Mouse (Mus musculus) intestine, embryonic 16.5 days (tissue): Measurements from ENCODE around the gene Agr3. TPM values are rescaled to one million over a fixed set of nuclear protein-coding genes. Genes with fewer than 3 reads are reported as not detected.

ENCODE experiments used
- ATAC-seq: fragments of 200-750 bp; cut with Nextera tagmentation; 2 replicates; pipeline ENCODE4 v1.8.0; 2017; ENCODE audit warnings: moderate TSS enrichment, moderate library complexity
- H3K27ac ChIP-seq: fragments of 300-500 bp; sonication (generic); 2 replicates; pipeline ENCODE4 v1.5.1; 2014; ENCODE audit warnings: mild to moderate bottlenecking, low read length
- H3K27me3 ChIP-seq: fragments of 300-500 bp; sonication (generic); replicated peaks from 2 replicates; pipeline ENCODE4 v1.6.1; 2014; ENCODE audit warnings: low read length, control low read depth, mixed read lengths; ENCODE audit not compliant: control insufficient read depth, insufficient read depth
- H3K36me3 ChIP-seq: fragments of 300-500 bp; sonication (generic); 2 replicates; pipeline ENCODE4 v1.6.1; 2014; ENCODE audit warnings: low read length, control low read depth; ENCODE audit not compliant: control insufficient read depth, insufficient read depth
- H3K4me1 ChIP-seq: fragments of 300-500 bp; sonication (generic); 2 replicates; pipeline ENCODE4 v1.6.1; 2014; ENCODE audit warnings: low read length, control low read depth, mixed read lengths; ENCODE audit not compliant: control insufficient read depth, insufficient read depth
- H3K4me2 ChIP-seq: fragments of 300-500 bp; sonication (generic); 2 replicates; pipeline ENCODE4 v1.6.1; 2014; ENCODE audit warnings: low read depth, low read length, control low read depth
- H3K4me3 ChIP-seq: fragments of 300-500 bp; sonication (generic); 2 replicates; pipeline ENCODE4 v1.5.1; 2014; ENCODE audit warnings: mild to moderate bottlenecking, low read length
- H3K9ac ChIP-seq: fragments of 300-500 bp; sonication (generic); 2 replicates; pipeline ENCODE4 v1.6.1; 2014; ENCODE audit warnings: low read depth, low read length
- H3K9me3 ChIP-seq: fragments of 300-500 bp; sonication (generic); 2 replicates; pipeline ENCODE4 v1.6.1; 2016; ENCODE audit warnings: low read length, control low read depth; ENCODE audit not compliant: control insufficient read depth
- WGBS: fragments of 180-500 bp; shearing (Covaris S2); extraction: QIAGEN DNeasy Blood & Tissue Kit; methylation state at CpG from one replicate; pipeline ENCODE4 v1.1.7; 2014; 5-methylcytosine and 5-hydroxymethylcytosine counted together
- polyA plus RNA-seq: library from polyadenylated mRNA; unstranded; fragments of >200 nt; fragmentation: Nextera tagmentation; extraction: Ambion mirVana; gene quantifications from 2 replicates; pipeline ENCODE4 v1.2.1, GENCODE M21; 2015

The Agr3 gene
- polyA plus RNA-seq, 1 experiment from 2014 or later = 0.33 TPM

GRCm38 (mm10) chr12:35916467-35916866 is 9.0 kb upstream of the Agr3 start:
- no peaks in the 10 kb centered on the region for H3K9me3 ChIP-seq
- WGBS = 51% methylated on average over 1 of the region's 1 CpGs

GRCm38 (mm10) chr12:35918031-35918430 is 7.4 kb upstream of the Agr3 start:
- Histone ChIP-seq H3K4me1 (no peaks in the 10 kb centered on the region), H3K9me3 (no peaks in the 10 kb centered on the region), H3K27me3 (no peaks in the 10 kb centered on the region), H3K27ac (no peak overlapping the region), H3K9ac (no peak overlapping the region), H3K36me3 (no peaks in the 10 kb centered on the region), H3K4me2 (no peak overlapping the region), H3K4me3 (no peak overlapping the region)
- WGBS = 66% methylated on average over 1 of the region's 1 CpGs
- no peak for ATAC-seq

More at GRCm38 (mm10) chr12:35916467-35916866, 9.0 kb upstream of the Agr3 start:
- Histone ChIP-seq H3K4me2 (no peak overlapping the region), H3K9ac (no peak overlapping the region), H3K4me3 (no peak overlapping the region), H3K27ac (no peak overlapping the region), H3K36me3 (no peaks in the 10 kb centered on the region), H3K27me3 (no peaks in the 10 kb centered on the region), H3K4me1 (no peaks in the 10 kb centered on the region)
- no peak for ATAC-seq

GRCm38 (mm10) chr12:35927804-35928203 is 2.4 kb downstream of the Agr3 start:
- no peaks in the 10 kb centered on the region for H3K36me3 ChIP-seq
- no peak overlapping the region for H3K27ac ChIP-seq
- no peak overlapping the region for H3K9ac ChIP-seq
- no peak overlapping the region for H3K4me3 ChIP-seq
- no peak overlapping the region for H3K4me2 ChIP-seq
- no peaks in the 10 kb centered on the region for H3K27me3 ChIP-seq
- no peak for ATAC-seq
- H3K9me3 ChIP-seq = no peaks in the 10 kb centered on the region
- H3K4me1 ChIP-seq = no peaks in the 10 kb centered on the region
- 49% methylated on average over 2 of the region's 2 CpGs for WGBS

- ATAC-seq = peak; percentile 90
- Histone ChIP-seq H3K4me3 (no peak overlapping the region), H3K9me3 (no peaks in the 10 kb centered on the region), H3K4me2 (no peak overlapping the region), H3K4me1 (no peaks in the 10 kb centered on the region), H3K27ac (no peak overlapping the region), H3K36me3 (no peaks in the 10 kb centered on the region), H3K9ac (no peak overlapping the region), H3K27me3 (no peaks in the 10 kb centered on the region)
These were observed 7.4 kb downstream of the Agr3 start for GRCm38 (mm10) chr12:35932816-35933215.

GRCm38 (mm10) chr12:35951757-35952156 is 26.3 kb downstream of the Agr3 start:
- no peaks in the 10 kb centered on the region for H3K4me1 ChIP-seq
- ATAC-seq = no peak
- no peaks in the 10 kb centered on the region for H3K27me3 ChIP-seq
- H3K9ac ChIP-seq = no peak overlapping the region
- H3K4me3 ChIP-seq = no peak overlapping the region
- H3K4me2 ChIP-seq = no peak overlapping the region
- H3K9me3 ChIP-seq = no peaks in the 10 kb centered on the region
- WGBS = 65% methylated on average over 1 of the region's 1 CpGs
- H3K27ac ChIP-seq = no peak overlapping the region
- H3K36me3 ChIP-seq = no peaks in the 10 kb centered on the region

GRCm38 (mm10) chr12:35957235-35957634 is 31.8 kb downstream of the Agr3 start:
- Histone ChIP-seq H3K4me1 (no peaks in the 10 kb centered on the region), H3K4me3 (no peak overlapping the region), H3K4me2 (no peak overlapping the region), H3K9ac (no peak overlapping the region), H3K9me3 (no peaks in the 10 kb centered on the region), H3K27ac (no peak overlapping the region), H3K27me3 (no peaks in the 10 kb centered on the region), H3K36me3 (no peaks in the 10 kb centered on the region)
- 82% methylated on average over 2 of the region's 2 CpGs for WGBS
- no peak for ATAC-seq

GRCm38 (mm10) chr12:35966098-35966767 is 40.8 kb downstream of the Agr3 start:
- no peaks in the 10 kb centered on the region for H3K9me3 ChIP-seq
- H3K27ac ChIP-seq = peak overlapping the region; percentile 45
- peak; percentile 95 for ATAC-seq
- no peaks in the 10 kb centered on the region for H3K4me1 ChIP-seq
- no peak overlapping the region for H3K4me3 ChIP-seq
- H3K9ac ChIP-seq = no peak overlapping the region
- H3K4me2 ChIP-seq = 0 out of 2 replicates have a peak overlapping the region, but pooled peaks have one; percentile 9
- no peaks in the 10 kb centered on the region for H3K36me3 ChIP-seq
- H3K27me3 ChIP-seq = no peaks in the 10 kb centered on the region
- WGBS = 31% methylated on average over 7 of the region's 7 CpGs

- Histone ChIP-seq H3K4me1 (no peaks in the 10 kb centered on the region), H3K36me3 (no peaks in the 10 kb centered on the region), H3K9ac (no peak overlapping the region), H3K4me2 (0 out of 2 replicates have a peak overlapping the region, but pooled peaks have one; percentile 9), H3K27me3 (no peaks in the 10 kb centered on the region), H3K4me3 (no peak overlapping the region), H3K27ac (peak overlapping the region; percentile 45), H3K9me3 (no peaks in the 10 kb centered on the region)
- ATAC-seq = peak; percentile 66
- 45% methylated on average over 7 of the region's 7 CpGs for WGBS
These were observed 41.3 kb downstream of the Agr3 start for GRCm38 (mm10) chr12:35966768-35967141.

- H3K4me2 ChIP-seq = no peak overlapping the region
- ATAC-seq = no peak
- WGBS = 82% methylated on average over 3 of the region's 3 CpGs
- no peaks in the 10 kb centered on the region for H3K9me3 ChIP-seq
- no peaks in the 10 kb centered on the region for H3K27me3 ChIP-seq
- no peak overlapping the region for H3K4me3 ChIP-seq
- H3K27ac ChIP-seq = no peak overlapping the region
- H3K36me3 ChIP-seq = no peaks in the 10 kb centered on the region
- H3K9ac ChIP-seq = no peak overlapping the region
- H3K4me1 ChIP-seq = no peaks in the 10 kb centered on the region
These were observed 50.5 kb downstream of the Agr3 start for GRCm38 (mm10) chr12:35975898-35976297.
